Mouse (Mus musculus): ENCODE measurements around the gene Ifitm5. TPM values are rescaled to one million over a fixed set of nuclear protein-coding genes. Genes with fewer than 3 reads are reported as not detected.

Ifitm5 gene
- polyA plus RNA-seq, 1 experiment from 2014 or later: 0.28 TPM

DNA sequence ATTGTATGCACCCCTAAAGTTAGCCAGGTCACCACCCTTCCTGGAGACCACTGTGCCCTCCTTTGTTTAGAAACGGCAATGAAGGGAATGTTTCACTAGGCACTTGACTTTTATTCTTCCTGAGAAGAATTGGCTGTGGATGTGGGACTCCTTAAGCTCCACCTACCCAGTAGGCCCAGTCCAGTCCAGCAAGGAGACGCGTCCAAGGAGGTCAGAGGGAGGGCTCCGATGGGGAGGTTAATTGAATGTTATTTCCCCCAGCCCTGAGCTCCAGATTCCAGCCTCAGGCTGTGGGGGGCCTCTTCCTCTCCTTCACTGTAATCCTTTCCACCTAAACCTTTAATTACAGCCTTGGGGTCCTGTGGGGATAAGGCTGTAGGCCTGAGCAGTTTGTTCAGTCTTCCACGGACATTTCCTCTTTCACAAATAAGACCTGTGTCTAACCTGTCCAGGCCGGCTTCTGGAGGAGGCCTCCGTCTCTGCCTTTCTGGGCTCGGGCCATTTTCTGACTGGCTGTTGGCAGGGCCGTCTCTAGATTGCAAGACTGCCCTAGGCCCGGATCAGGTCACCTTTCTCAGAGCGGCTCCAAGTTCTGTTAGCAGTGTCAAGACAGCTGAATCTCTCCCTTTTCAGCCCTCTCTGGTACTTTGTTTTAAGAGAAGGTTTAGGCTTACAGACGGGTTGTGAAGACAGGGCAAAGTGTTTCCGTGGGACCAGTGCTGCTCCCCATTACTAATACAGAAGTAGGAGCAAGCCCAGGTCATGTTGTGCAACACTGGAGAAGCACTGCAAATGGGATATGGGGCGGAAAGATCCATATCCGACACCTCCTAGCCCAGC is 47.8 kb downstream of the Ifitm5 start:
- WGBS: 82% methylated on average over 15 of the region's 15 CpGs
- H3K9ac ChIP-seq (replicated peaks; ENCODE audit: low read depth, low read length): no peak overlapping the region
- H3K4me2 ChIP-seq (ENCODE audit: low read depth, low read length): no peak overlapping the region
- H3K27ac ChIP-seq (ENCODE audit: low read depth, low read length): no peak overlapping the region
- peaks cover 15% of the 10 kb centered on the region for H3K36me3 ChIP-seq (ENCODE audit: control insufficient read depth, insufficient read depth, low read length)
- H3K4me1 ChIP-seq (ENCODE audit: control insufficient read depth, insufficient read depth, low read length): no peaks in the 10 kb centered on the region
- H3K27me3 ChIP-seq (ENCODE audit: control insufficient read depth, insufficient read depth, low read length): no peaks in the 10 kb centered on the region
- no peaks in the 10 kb centered on the region for H3K9me3 ChIP-seq (ENCODE audit: control insufficient read depth, low read length)
- ATAC-seq (ENCODE audit: low read depth): no peak
- H3K4me3 ChIP-seq (ENCODE audit: low read depth, low read length): no peak overlapping the region

DNA sequence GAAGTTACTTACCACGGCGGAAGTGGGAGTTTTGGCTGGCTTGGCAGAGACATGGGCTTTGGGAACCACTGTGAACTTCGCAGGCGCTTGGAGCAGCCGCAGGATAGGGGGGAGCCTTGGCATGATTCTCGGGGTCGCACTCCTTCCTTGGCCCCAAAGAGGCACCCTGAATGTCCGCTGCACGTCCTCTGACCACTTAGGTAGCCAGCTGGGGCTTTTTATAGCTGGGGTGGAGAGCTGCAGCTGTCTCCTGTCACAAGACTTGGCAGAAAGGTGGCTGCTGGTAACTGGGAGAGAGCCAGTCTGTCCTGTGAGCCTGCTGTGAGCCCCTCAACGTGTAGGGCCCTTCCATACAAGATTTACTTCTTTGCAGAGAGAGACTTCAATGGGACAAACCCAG is 49.9 kb downstream of the Ifitm5 start, which contains the start of gene Cox8b:
Gene Cox8b, minus strand, starts transcription at position 227 of the 400 bp plus-strand sequence.
- WGBS: 77% methylated on average over 10 of the region's 10 CpGs
- H3K27me3 ChIP-seq (ENCODE audit: control insufficient read depth, insufficient read depth, low read length): no peaks in the 10 kb centered on the region
- H3K4me2 ChIP-seq (ENCODE audit: low read depth, low read length): no peak within 1 kb of the TSS
- H3K4me3 ChIP-seq (ENCODE audit: low read depth, low read length): no peak within 1 kb of the TSS
- no peak within 1 kb of the TSS for H3K9ac ChIP-seq (replicated peaks; ENCODE audit: low read depth, low read length)
- H3K9me3 ChIP-seq (ENCODE audit: control insufficient read depth, low read length): no peaks in the 10 kb centered on the region
- no peak within 1 kb of the TSS for H3K27ac ChIP-seq (ENCODE audit: low read depth, low read length)
- peaks cover 24% of the 10 kb centered on the region for H3K36me3 ChIP-seq (ENCODE audit: control insufficient read depth, insufficient read depth, low read length)
- no peak for ATAC-seq (ENCODE audit: low read depth)
- H3K4me1 ChIP-seq (ENCODE audit: control insufficient read depth, insufficient read depth, low read length): no peaks in the 10 kb centered on the region

DNA sequence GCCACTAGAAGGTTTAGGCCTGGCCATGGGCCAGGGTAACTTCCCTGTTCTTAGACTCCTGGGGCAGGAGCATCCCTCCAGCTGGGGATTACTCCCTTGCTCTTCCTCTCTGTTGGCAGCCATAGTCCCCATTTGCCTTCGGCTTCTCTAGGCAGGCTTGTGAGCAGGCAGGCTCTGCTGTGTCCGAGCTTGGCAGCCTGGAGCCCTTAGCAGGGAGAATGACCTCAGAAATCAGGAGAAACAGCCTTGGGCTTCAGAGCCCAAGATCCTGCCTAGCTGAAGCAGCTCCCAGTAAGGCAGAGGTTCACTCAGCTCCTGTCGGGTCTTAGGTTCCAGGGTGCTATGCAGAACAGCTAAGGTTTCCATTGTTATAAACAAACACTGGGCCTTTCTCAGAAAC is 51.0 kb downstream of the Ifitm5 start:
- Histone ChIP-seq H3K27ac (ENCODE audit: low read depth, low read length) (no peak overlapping the region), H3K4me1 (ENCODE audit: control insufficient read depth, insufficient read depth, low read length) (no peaks in the 10 kb centered on the region), H3K4me2 (ENCODE audit: low read depth, low read length) (no peak overlapping the region), H3K36me3 (ENCODE audit: control insufficient read depth, insufficient read depth, low read length) (peaks cover 30% of the 10 kb centered on the region), H3K27me3 (ENCODE audit: control insufficient read depth, insufficient read depth, low read length) (no peaks in the 10 kb centered on the region), H3K4me3 (ENCODE audit: low read depth, low read length) (no peak overlapping the region), H3K9ac (replicated peaks; ENCODE audit: low read depth, low read length) (no peak overlapping the region), H3K9me3 (ENCODE audit: control insufficient read depth, low read length) (no peaks in the 10 kb centered on the region)
- 79% methylated on average over 3 of the region's 3 CpGs for whole genome bisulfite sequencing
- no peak for ATAC-seq (ENCODE audit: low read depth)

Other genes with a start within 250 kb of the Ifitm5 start
- gene Cyp2e1, start 186.6 kb downstream of the Ifitm5 start, polyA plus RNA-seq (2014; fragmentation: Nextera tagmentation; extraction: Ambion mirVana): not detected in 2 replicates
- 0.97 TPM in 1 of 2 replicates, not detected in the other for gene Syce1, start 162.4 kb downstream of the Ifitm5 start, polyA plus RNA-seq (2014; fragmentation: Nextera tagmentation; extraction: Ambion mirVana)
- 36.7 and 37.5 TPM in 2 replicates for gene Zfp941, start 128.1 kb downstream of the Ifitm5 start, polyA plus RNA-seq (2014; fragmentation: Nextera tagmentation; extraction: Ambion mirVana)
- 0.31 TPM in 1 of 2 replicates, not detected in the other for gene Urah, start 115.3 kb downstream of the Ifitm5 start, polyA plus RNA-seq (2014; fragmentation: Nextera tagmentation; extraction: Ambion mirVana)
- gene Scgb1c1, start 104.7 kb downstream of the Ifitm5 start, polyA plus RNA-seq (2014; fragmentation: Nextera tagmentation; extraction: Ambion mirVana): not detected in 2 replicates
- gene Odf3, start 102.5 kb downstream of the Ifitm5 start, polyA plus RNA-seq (2014; fragmentation: Nextera tagmentation; extraction: Ambion mirVana): 0.22 and 0.37 TPM in 2 replicates
- 0.56 TPM in 1 of 2 replicates, not detected in the other for gene Gm45785, start 94.0 kb downstream of the Ifitm5 start, polyA plus RNA-seq (2014; fragmentation: Nextera tagmentation; extraction: Ambion mirVana)
- 89.4 and 101 TPM in 2 replicates for gene Ric8a, start 93.3 kb downstream of the Ifitm5 start, polyA plus RNA-seq (2014; fragmentation: Nextera tagmentation; extraction: Ambion mirVana)
- 55.8 and 60.1 TPM in 2 replicates for gene Bet1l, start 92.7 kb downstream of the Ifitm5 start, polyA plus RNA-seq (2014; fragmentation: Nextera tagmentation; extraction: Ambion mirVana)
- 144 and 155 TPM in 2 replicates for gene Psmd13, start 68.3 kb downstream of the Ifitm5 start, polyA plus RNA-seq (2014; fragmentation: Nextera tagmentation; extraction: Ambion mirVana)
- gene Sirt3, start 68.0 kb downstream of the Ifitm5 start, polyA plus RNA-seq (2014; fragmentation: Nextera tagmentation; extraction: Ambion mirVana): 46.8 and 61.6 TPM in 2 replicates
- gene Cox8b, start 49.8 kb downstream of the Ifitm5 start, polyA plus RNA-seq (2014; fragmentation: Nextera tagmentation; extraction: Ambion mirVana): not detected in 2 replicates
- gene Nlrp6, start 29.4 kb downstream of the Ifitm5 start, polyA plus RNA-seq (2014; fragmentation: Nextera tagmentation; extraction: Ambion mirVana): 0.27 and 0.64 TPM in 2 replicates
- 4.6 and 8.7 TPM in 2 replicates for gene Pgghg, start 8.9 kb downstream of the Ifitm5 start, polyA plus RNA-seq (2014; fragmentation: Nextera tagmentation; extraction: Ambion mirVana)
- gene Gm45717, start 5.6 kb upstream of the Ifitm5 start, polyA plus RNA-seq (2014; fragmentation: Nextera tagmentation; extraction: Ambion mirVana): not detected in 2 replicates
- gene Ifitm2, start 5.7 kb upstream of the Ifitm5 start, polyA plus RNA-seq (2014; fragmentation: Nextera tagmentation; extraction: Ambion mirVana): 103 and 195 TPM in 2 replicates
- gene Ifitm1, start 16.9 kb upstream of the Ifitm5 start, polyA plus RNA-seq (2014; fragmentation: Nextera tagmentation; extraction: Ambion mirVana): 3.5 and 23.6 TPM in 2 replicates
- gene Ifitm3, start 60.5 kb upstream of the Ifitm5 start, polyA plus RNA-seq (2014; fragmentation: Nextera tagmentation; extraction: Ambion mirVana): 19.3 and 34.1 TPM in 2 replicates
- 0.58 and 0.88 TPM in 2 replicates for gene Ifitm6, start 67.6 kb upstream of the Ifitm5 start, polyA plus RNA-seq (2014; fragmentation: Nextera tagmentation; extraction: Ambion mirVana)
- not detected in 2 replicates for gene Gm17387, start 78.8 kb upstream of the Ifitm5 start, polyA plus RNA-seq (2014; fragmentation: Nextera tagmentation; extraction: Ambion mirVana)
- 34.8 and 36.6 TPM in 2 replicates for gene B4galnt4, start 110.8 kb upstream of the Ifitm5 start, polyA plus RNA-seq (2014; fragmentation: Nextera tagmentation; extraction: Ambion mirVana)
- gene Pkp3, start 127.9 kb upstream of the Ifitm5 start, polyA plus RNA-seq (2014; fragmentation: Nextera tagmentation; extraction: Ambion mirVana): not detected in 2 replicates
- 1.2 and 2.2 TPM in 2 replicates for gene Sigirr, start 150.3 kb upstream of the Ifitm5 start, polyA plus RNA-seq (2014; fragmentation: Nextera tagmentation; extraction: Ambion mirVana)
- 0.14 and 0.63 TPM in 2 replicates for gene Ano9, start 167.5 kb upstream of the Ifitm5 start, polyA plus RNA-seq (2014; fragmentation: Nextera tagmentation; extraction: Ambion mirVana)
- gene Ptdss2, start 172.1 kb upstream of the Ifitm5 start, polyA plus RNA-seq (2014; fragmentation: Nextera tagmentation; extraction: Ambion mirVana): 71.7 and 80.8 TPM in 2 replicates
- gene Rnh1, start 222.6 kb upstream of the Ifitm5 start, polyA plus RNA-seq (2014; fragmentation: Nextera tagmentation; extraction: Ambion mirVana): 45.3 and 54.3 TPM in 2 replicates
- gene Hras, start 243.7 kb upstream of the Ifitm5 start, polyA plus RNA-seq (2014; fragmentation: Nextera tagmentation; extraction: Ambion mirVana): 152 and 166 TPM in 2 replicates
- 4.4 and 6.7 TPM in 2 replicates for gene Lrrc56, start 243.9 kb upstream of the Ifitm5 start, polyA plus RNA-seq (2014; fragmentation: Nextera tagmentation; extraction: Ambion mirVana)

Data from neural tube, embryonic 14.5 days (tissue).